Mouse (Mus musculus) liver, embryonic 12.5 days (tissue): ENCODE data around the gene Mctp2. TPM values are rescaled to one million over a fixed set of nuclear protein-coding genes. Genes with fewer than 3 reads are reported as not detected.
"Not testable (repeated sequence)": the region's sequence is repeated elsewhere in the genome, so short reads cannot be mapped to it uniquely, and the experiment has no call there.

Experiments used
- ATAC-seq: fragments of 200-750 bp; cut with Nextera tagmentation; 2 replicates; pipeline ENCODE4 v1.8.0; 2017; ENCODE audit warnings: moderate number of reproducible peaks, mild to moderate bottlenecking, moderate library complexity
- H3K27ac ChIP-seq: fragments of 300-500 bp; sonication (generic); 2 replicates; pipeline ENCODE4 v1.5.1; 2016; ENCODE audit warnings: mild to moderate bottlenecking
- H3K27me3 ChIP-seq: fragments of 300-500 bp; sonication (generic); replicated peaks from 2 replicates; pipeline ENCODE4 v1.6.1; 2016; ENCODE audit warnings: mild to moderate bottlenecking, moderate library complexity
- H3K36me3 ChIP-seq: fragments of 300-500 bp; sonication (generic); 2 replicates; pipeline ENCODE4 v1.6.1; 2016; ENCODE audit warnings: mild to moderate bottlenecking, moderate library complexity
- H3K4me1 ChIP-seq: fragments of 300-500 bp; sonication (generic); 2 replicates; pipeline ENCODE4 v1.6.1; 2016
- H3K4me2 ChIP-seq: fragments of 300-500 bp; sonication (generic); 2 replicates; pipeline ENCODE4 v1.6.1; 2016; ENCODE audit warnings: mild to moderate bottlenecking, moderate library complexity
- H3K4me3 ChIP-seq: fragments of 300-500 bp; sonication (generic); 2 replicates; pipeline ENCODE4 v1.5.1; 2016; ENCODE audit warnings: mild to moderate bottlenecking, moderate library complexity
- H3K9ac ChIP-seq: fragments of 300-500 bp; sonication (generic); 2 replicates; pipeline ENCODE4 v1.6.1; 2016; ENCODE audit warnings: mild to moderate bottlenecking, moderate library complexity
- H3K9me3 ChIP-seq: fragments of 300-500 bp; sonication (generic); replicated peaks from 2 replicates; pipeline ENCODE4 v1.6.1; 2016; ENCODE audit warnings: mild to moderate bottlenecking, moderate library complexity
- WGBS: fragments of 180-500 bp; shearing (Covaris S2); methylation state at CpG from one replicate; pipeline ENCODE4 v1.1.7; 2016; ENCODE audit not compliant: insufficient replicate concordance; 5-methylcytosine and 5-hydroxymethylcytosine counted together
- polyA plus RNA-seq: library from polyadenylated mRNA; unstranded; fragments of >200 nt; fragmentation: Nextera tagmentation; extraction: Ambion mirVana; gene quantifications from 2 replicates; pipeline ENCODE4 v1.2.1, GENCODE M21; 2016

The Mctp2 gene
- polyA plus RNA-seq, 1 experiment from 2014 or later = 0.19 TPM

GRCm38 (mm10) chr7:72260766-72261655 is 45.4 kb downstream of the Mctp2 start:
- H3K27ac ChIP-seq = no peak overlapping the region
- no peaks in the 10 kb centered on the region for H3K27me3 ChIP-seq

DNA sequence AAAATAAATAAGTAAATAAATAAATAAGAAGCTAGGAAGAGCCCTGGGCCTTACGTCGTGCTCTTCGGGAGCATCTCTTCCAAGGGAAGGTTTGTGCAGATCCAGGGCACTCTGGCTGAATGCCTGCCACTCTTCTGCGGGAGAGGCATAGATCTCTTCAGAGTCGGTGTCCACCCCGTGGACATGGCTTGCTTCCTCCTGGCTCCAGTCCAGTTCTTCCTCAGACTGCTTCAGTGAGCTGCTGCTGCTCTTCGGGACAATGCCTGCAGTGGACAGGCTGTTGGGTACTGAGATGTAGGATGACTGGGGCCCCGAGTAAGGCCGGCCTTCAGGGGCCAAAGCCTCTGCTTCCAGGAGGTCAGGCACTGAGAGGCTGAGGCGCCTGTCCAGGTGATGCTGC is 47.4 kb downstream of the Mctp2 start:
- H3K9me3 ChIP-seq = no peaks in the 10 kb centered on the region
- no peak overlapping the region for H3K27ac ChIP-seq
- H3K36me3 ChIP-seq = no peaks in the 10 kb centered on the region
- no peaks in the 10 kb centered on the region for H3K27me3 ChIP-seq
- WGBS = 80% methylated on average over 10 of the region's 10 CpGs
- ATAC-seq = no peak
- H3K4me3 ChIP-seq = no peak overlapping the region
- no peaks in the 10 kb centered on the region for H3K4me1 ChIP-seq
- no peak overlapping the region for H3K9ac ChIP-seq
- no peak overlapping the region for H3K4me2 ChIP-seq

More at GRCm38 (mm10) chr7:72260766-72261655, 45.4 kb downstream of the Mctp2 start:
- Histone ChIP-seq H3K4me2 (no peak overlapping the region), H3K36me3 (no peaks in the 10 kb centered on the region), H3K4me1 (no peaks in the 10 kb centered on the region), H3K9me3 (no peaks in the 10 kb centered on the region), H3K9ac (no peak overlapping the region), H3K4me3 (no peak overlapping the region)
- 56% methylated on average over 8 of the region's 8 CpGs for WGBS
- no peak for ATAC-seq

DNA sequence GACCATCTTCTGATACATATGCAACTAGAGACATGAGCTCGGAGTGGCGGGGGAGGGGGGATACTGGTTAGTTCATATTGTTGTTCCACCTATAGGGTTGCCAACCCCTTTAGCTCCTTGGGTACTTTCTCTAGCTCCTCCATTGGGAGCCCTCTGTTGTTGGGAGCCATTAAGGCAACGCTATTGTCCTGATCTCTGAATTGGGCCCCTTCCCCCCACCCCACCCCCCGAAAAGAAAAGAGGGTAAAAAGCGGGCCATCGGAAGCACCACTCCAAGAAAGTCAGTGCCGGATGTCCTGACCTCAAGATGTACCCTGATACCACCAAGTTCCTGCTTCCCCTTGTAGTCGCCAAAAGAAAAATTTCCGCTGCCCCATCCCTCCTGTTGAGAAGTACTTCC is 56.1 kb downstream of the Mctp2 start:
- not testable (repeated sequence) for H3K4me3 ChIP-seq, ATAC-seq, H3K36me3 ChIP-seq, H3K4me2 ChIP-seq, H3K27me3 ChIP-seq, H3K9ac ChIP-seq, H3K27ac ChIP-seq, H3K4me1 ChIP-seq, H3K9me3 ChIP-seq
- 72% methylated on average over 9 of the region's 9 CpGs for WGBS

DNA sequence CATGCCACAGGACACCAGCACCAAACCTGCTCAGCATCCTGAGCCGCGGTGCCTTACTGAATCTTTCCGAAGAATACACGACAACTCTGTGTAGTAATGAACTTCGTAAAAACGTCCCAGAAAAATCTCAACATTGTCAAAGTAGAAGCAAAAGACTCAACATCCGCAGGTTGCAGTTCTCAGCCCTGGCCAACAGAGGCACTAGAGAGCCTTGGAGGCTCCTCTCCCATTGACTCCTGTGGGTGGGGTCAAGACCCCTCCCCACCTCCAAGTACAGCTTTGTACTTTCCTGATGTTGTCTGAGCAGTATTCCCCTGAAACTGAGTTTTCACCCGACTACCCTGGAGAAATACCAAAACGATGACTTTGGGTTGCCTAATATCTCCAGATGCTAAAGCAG is 65.1 kb downstream of the Mctp2 start:
- no peak overlapping the region for H3K9ac ChIP-seq
- H3K27ac ChIP-seq = no peak overlapping the region
- WGBS = 85% methylated on average over 9 of the region's 9 CpGs
- no peaks in the 10 kb centered on the region for H3K36me3 ChIP-seq
- H3K9me3 ChIP-seq = no peaks in the 10 kb centered on the region
- no peaks in the 10 kb centered on the region for H3K27me3 ChIP-seq
- no peak for ATAC-seq
- H3K4me2 ChIP-seq = no peak overlapping the region
- no peak overlapping the region for H3K4me3 ChIP-seq
- H3K4me1 ChIP-seq = no peaks in the 10 kb centered on the region

GRCm38 (mm10) chr7:72239782-72240493 is 66.5 kb downstream of the Mctp2 start:
- Histone ChIP-seq H3K9me3 (no peaks in the 10 kb centered on the region), H3K27ac (no peak overlapping the region), H3K36me3 (no peaks in the 10 kb centered on the region), H3K4me2 (no peak overlapping the region), H3K4me3 (no peak overlapping the region), H3K4me1 (no peaks in the 10 kb centered on the region), H3K9ac (no peak overlapping the region), H3K27me3 (no peaks in the 10 kb centered on the region)
- WGBS = 21% methylated on average over 3 of the region's 3 CpGs
- no peak for ATAC-seq

- no peaks in the 10 kb centered on the region for H3K4me1 ChIP-seq
- no peak overlapping the region for H3K4me3 ChIP-seq
- H3K27me3 ChIP-seq = no peaks in the 10 kb centered on the region
- ATAC-seq = no peak
- no peak overlapping the region for H3K9ac ChIP-seq
- no peak overlapping the region for H3K4me2 ChIP-seq
- H3K27ac ChIP-seq = no peak overlapping the region
- H3K9me3 ChIP-seq = no peaks in the 10 kb centered on the region
- 40% methylated on average over 4 of the region's 4 CpGs for WGBS
- no peaks in the 10 kb centered on the region for H3K36me3 ChIP-seq
These were observed 67.8 kb downstream of the Mctp2 start for GRCm38 (mm10) chr7:72238575-72238974.

GRCm38 (mm10) chr7:72234433-72234998 is 71.9 kb downstream of the Mctp2 start:
- peak; percentile 83 for ATAC-seq
- Histone ChIP-seq H3K27ac (no peak overlapping the region), H3K9ac (no peak overlapping the region), H3K9me3 (no peaks in the 10 kb centered on the region), H3K27me3 (no peaks in the 10 kb centered on the region), H3K4me2 (no peak overlapping the region), H3K36me3 (no peaks in the 10 kb centered on the region), H3K4me1 (no peaks in the 10 kb centered on the region), H3K4me3 (no peak overlapping the region)
- WGBS = 46% methylated on average over 6 of the region's 6 CpGs

DNA sequence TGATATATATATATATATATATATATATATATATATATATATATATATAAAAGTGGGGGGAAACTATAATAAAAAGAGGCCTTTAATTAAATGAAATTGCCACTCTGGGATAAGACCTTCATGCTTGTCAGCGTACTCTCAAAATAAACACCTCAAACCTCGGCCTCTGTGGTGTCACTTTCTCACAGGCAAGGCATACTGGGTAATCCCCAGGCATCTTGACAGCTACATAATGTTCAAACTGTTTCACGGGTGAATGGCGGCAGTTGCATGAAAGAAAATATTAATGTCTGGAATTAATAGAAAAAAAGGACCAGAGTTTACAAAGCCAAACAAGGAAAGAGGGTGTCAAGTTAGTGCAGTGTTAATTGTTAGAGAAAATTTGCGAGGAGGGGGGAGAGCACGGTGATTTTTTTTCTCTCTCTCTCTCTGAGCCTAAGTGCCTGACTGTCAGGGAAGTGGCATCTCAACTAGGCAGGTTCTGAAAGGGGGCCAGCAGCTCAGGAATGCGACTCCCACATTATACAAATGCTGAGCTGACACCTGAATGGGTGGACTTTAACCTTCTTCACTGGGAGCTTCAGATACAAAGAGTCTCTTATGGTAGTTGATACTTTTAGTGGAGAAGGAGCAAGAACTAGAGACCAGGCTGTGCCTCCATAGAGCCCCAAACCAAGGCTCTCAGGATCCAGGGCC is 75.1 kb downstream of the Mctp2 start:
- Histone ChIP-seq H3K4me3 (no peak overlapping the region), H3K9me3 (no peaks in the 10 kb centered on the region), H3K4me2 (no peak overlapping the region), H3K27ac (no peak overlapping the region), H3K36me3 (no peaks in the 10 kb centered on the region), H3K9ac (no peak overlapping the region), H3K4me1 (no peaks in the 10 kb centered on the region), H3K27me3 (no peaks in the 10 kb centered on the region)
- 52% methylated on average over 7 of the region's 7 CpGs for WGBS
- ATAC-seq = no peak

GRCm38 (mm10) chr7:72229925-72230324 is 76.5 kb downstream of the Mctp2 start:
- H3K4me2 ChIP-seq = no peak overlapping the region
- no peaks in the 10 kb centered on the region for H3K4me1 ChIP-seq
- H3K36me3 ChIP-seq = no peaks in the 10 kb centered on the region
- H3K9ac ChIP-seq = no peak overlapping the region
- H3K4me3 ChIP-seq = no peak overlapping the region
- no peak overlapping the region for H3K27ac ChIP-seq
- no peaks in the 10 kb centered on the region for H3K27me3 ChIP-seq
- no peak for ATAC-seq
- WGBS = 54% methylated on average over 7 of the region's 7 CpGs
- H3K9me3 ChIP-seq = no peaks in the 10 kb centered on the region

DNA sequence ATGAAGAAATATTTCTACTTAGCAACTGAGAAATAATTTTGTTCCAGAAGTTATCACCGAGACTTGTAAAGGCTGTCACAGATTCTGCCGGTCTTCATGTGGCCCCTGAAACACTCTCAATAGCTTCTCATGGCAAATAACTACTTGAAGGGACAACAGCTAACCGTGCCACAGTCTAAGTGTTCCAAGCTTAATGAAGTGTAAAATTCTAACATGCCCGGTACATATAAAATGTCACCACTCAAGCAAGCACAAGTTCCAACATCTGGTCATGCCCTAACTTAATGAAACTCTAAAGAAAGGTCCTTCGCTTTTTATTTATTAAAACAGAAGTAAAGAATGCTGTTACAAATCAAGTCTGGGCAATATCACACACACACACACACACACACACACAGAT is 82.8 kb downstream of the Mctp2 start:
- H3K4me3 ChIP-seq = no peak overlapping the region
- no peaks in the 10 kb centered on the region for H3K9me3 ChIP-seq
- no peak for ATAC-seq
- H3K36me3 ChIP-seq = no peaks in the 10 kb centered on the region
- 81% methylated on average over 5 of the region's 5 CpGs for WGBS
- no peak overlapping the region for H3K27ac ChIP-seq
- no peaks in the 10 kb centered on the region for H3K4me1 ChIP-seq
- no peak overlapping the region for H3K4me2 ChIP-seq
- H3K9ac ChIP-seq = no peak overlapping the region
- H3K27me3 ChIP-seq = no peaks in the 10 kb centered on the region

- H3K27ac ChIP-seq = no peak overlapping the region
- H3K4me1 ChIP-seq = no peaks in the 10 kb centered on the region
- ATAC-seq = no peak
- H3K36me3 ChIP-seq = no peaks in the 10 kb centered on the region
- no peak overlapping the region for H3K4me3 ChIP-seq
- 71% methylated on average over 8 of the region's 8 CpGs for WGBS
- H3K9ac ChIP-seq = no peak overlapping the region
- no peak overlapping the region for H3K4me2 ChIP-seq
- H3K9me3 ChIP-seq = no peaks in the 10 kb centered on the region
- no peaks in the 10 kb centered on the region for H3K27me3 ChIP-seq
These were observed 83.9 kb downstream of the Mctp2 start for GRCm38 (mm10) chr7:72222532-72222931.

GRCm38 (mm10) chr7:72218048-72218447 is 88.4 kb downstream of the Mctp2 start:
- Histone ChIP-seq H3K27ac (no peak overlapping the region), H3K9me3 (no peaks in the 10 kb centered on the region), H3K9ac (no peak overlapping the region), H3K36me3 (no peaks in the 10 kb centered on the region), H3K4me1 (no peaks in the 10 kb centered on the region), H3K27me3 (no peaks in the 10 kb centered on the region), H3K4me3 (no peak overlapping the region), H3K4me2 (no peak overlapping the region)
- 58% methylated on average over 7 of the region's 7 CpGs for WGBS
- no peak for ATAC-seq
